Mouse (Mus musculus) limb, embryonic 10.5 days (tissue): ENCODE data around the gene Cd300c2. TPM values are rescaled to one million over a fixed set of nuclear protein-coding genes. Genes with fewer than 3 reads are reported as not detected.

Experiments
- polyA plus RNA-seq: library from polyadenylated mRNA; unstranded; fragments of >200 nt; fragmentation: Nextera tagmentation; extraction: Ambion mirVana; gene quantifications from 2 replicates; pipeline ENCODE4 v1.2.1, GENCODE M21; 2016

The Cd300c2 gene
- polyA plus RNA-seq, 1 experiment from 2014 or later: 0.51 TPM

Other genes starting within 250 kb of the Cd300c2 start
- gene Kif19a, start 236.5 kb downstream of the Cd300c2 start, polyA plus RNA-seq: 0.13 TPM in 1 of 2 replicates, not detected in the other
- 0.14 TPM in 1 of 2 replicates, not detected in the other for gene Btbd17, start 205.9 kb downstream of the Cd300c2 start, polyA plus RNA-seq
- gene Gpr142, start 203.0 kb downstream of the Cd300c2 start, polyA plus RNA-seq: not detected in 2 replicates
- 40.7 and 50.1 TPM in 2 replicates for gene Gprc5c, start 150.7 kb downstream of the Cd300c2 start, polyA plus RNA-seq
- gene Cd300a, start 111.8 kb downstream of the Cd300c2 start, polyA plus RNA-seq: 0.49 and 0.67 TPM in 2 replicates
- not detected in 2 replicates for gene Cd300lb, start 67.5 kb downstream of the Cd300c2 start, polyA plus RNA-seq
- not detected in 2 replicates for gene Cd300c, start 32.7 kb downstream of the Cd300c2 start, polyA plus RNA-seq
- gene Cd300ld, start 12.0 kb downstream of the Cd300c2 start, polyA plus RNA-seq: not detected in 2 replicates
- gene Cd300ld2, start 14.3 kb upstream of the Cd300c2 start, polyA plus RNA-seq: not detected in 2 replicates
- gene Cd300ld4, start 25.1 kb upstream of the Cd300c2 start, polyA plus RNA-seq: not detected in 2 replicates
- gene Cd300ld5, start 35.9 kb upstream of the Cd300c2 start, polyA plus RNA-seq: not detected in 2 replicates
- not detected in 2 replicates for gene Cd300ld3, start 46.5 kb upstream of the Cd300c2 start, polyA plus RNA-seq
- gene Cd300e, start 60.3 kb upstream of the Cd300c2 start, polyA plus RNA-seq: not detected in 2 replicates
- gene Rab37, start 89.6 kb upstream of the Cd300c2 start, polyA plus RNA-seq: 0.95 and 1.8 TPM in 2 replicates
- 0.06 TPM in 1 of 2 replicates, not detected in the other for gene Cd300lf, start 132.1 kb upstream of the Cd300c2 start, polyA plus RNA-seq
- gene Slc9a3r1, start 161.5 kb upstream of the Cd300c2 start, polyA plus RNA-seq: 30.7 and 32.2 TPM in 2 replicates
- gene Tmem104, start 185.6 kb upstream of the Cd300c2 start, polyA plus RNA-seq: 9.1 and 9.8 TPM in 2 replicates
- 15.6 and 22.7 TPM in 2 replicates for gene Nat9, start 186.0 kb upstream of the Cd300c2 start, polyA plus RNA-seq